Mouse (Mus musculus) spleen, postnatal 4 days (tissue): ENCODE data around the gene Kcnc3.

Experiments
- DNase-seq, 2 experiments: peaks; one replicate each; pipeline ENCODE4 v3.0.0; 2022; ENCODE audit warnings: low spot score in 2 of 2

Gene Kcnc3

GRCm38 (mm10) chr7:44570989-44571388, 19.5 kb upstream of the Kcnc3 start:
- DNase-seq, result no peak

- no peak for DNase-seq
Measured at GRCm38 (mm10) chr7:44571811-44572210, 18.7 kb upstream of the Kcnc3 start.

- peak; percentile 70 to 77 for DNase-seq
Measured at GRCm38 (mm10) chr7:44572213-44572701, 18.2 kb upstream of the Kcnc3 start, which contains the start of gene Napsa. Gene Napsa, plus strand, starts transcription at chr7:44572380.

GRCm38 (mm10) chr7:44572956-44573484, 17.4 kb upstream of the Kcnc3 start:
- no peak for DNase-seq

GRCm38 (mm10) chr7:44576333-44576844, 14.1 kb upstream of the Kcnc3 start:
- no peak for DNase-seq

- no peak for DNase-seq
Measured at GRCm38 (mm10) chr7:44581637-44582036, 8.8 kb upstream of the Kcnc3 start.

- DNase-seq, result no peak
Measured at GRCm38 (mm10) chr7:44582709-44583108, 7.8 kb upstream of the Kcnc3 start.

- no peak for DNase-seq
Measured at GRCm38 (mm10) chr7:44583146-44583545, 7.3 kb upstream of the Kcnc3 start.

GRCm38 (mm10) chr7:44584265-44584804, 6.1 kb upstream of the Kcnc3 start:
- no peak for DNase-seq

- no peak for DNase-seq
Measured at GRCm38 (mm10) chr7:44584921-44585320, 5.5 kb upstream of the Kcnc3 start.

- no peak for DNase-seq
Measured at GRCm38 (mm10) chr7:44585606-44586005, 4.9 kb upstream of the Kcnc3 start.

- DNase-seq, result no peak
Measured at GRCm38 (mm10) chr7:44586518-44586917, 3.9 kb upstream of the Kcnc3 start.

- peak in 1 of 2 experiments; percentile 72 for DNase-seq
Measured at GRCm38 (mm10) chr7:44586930-44587329, 3.5 kb upstream of the Kcnc3 start.

GRCm38 (mm10) chr7:44587676-44588075, 2.8 kb upstream of the Kcnc3 start:
- DNase-seq, result no peak

GRCm38 (mm10) chr7:44588338-44588737, 2.1 kb upstream of the Kcnc3 start:
- DNase-seq, result no peak

- DNase-seq, result peak; percentile 56 to 75
Measured at GRCm38 (mm10) chr7:44589149-44589548, 1.3 kb upstream of the Kcnc3 start.

GRCm38 (mm10) chr7:44589946-44590345, 518 bp upstream of the Kcnc3 start:
- no peak for DNase-seq

GRCm38 (mm10) chr7:44591348-44592116, 1.1 kb downstream of the Kcnc3 start:
- DNase-seq, result peak in 1 of 2 experiments; percentile 66

- no peak for DNase-seq
Measured at GRCm38 (mm10) chr7:44593051-44593450, 2.6 kb downstream of the Kcnc3 start.

- DNase-seq, result peak; percentile 74 to 91
Measured at GRCm38 (mm10) chr7:44593775-44594174, 3.3 kb downstream of the Kcnc3 start.

GRCm38 (mm10) chr7:44594291-44594690, 3.8 kb downstream of the Kcnc3 start:
- no peak for DNase-seq

- no peak for DNase-seq
Measured at GRCm38 (mm10) chr7:44595131-44595561, 4.7 kb downstream of the Kcnc3 start.

- DNase-seq, result no peak
Measured at GRCm38 (mm10) chr7:44596051-44596450, 5.6 kb downstream of the Kcnc3 start.
